Mouse (Mus musculus): ENCODE results near the gene 7420426K07Rik. TPM values are rescaled to one million over a fixed set of nuclear protein-coding genes. Genes with fewer than 3 reads are reported as not detected.

The 7420426K07Rik gene
- polyA plus RNA-seq, 1 experiment from 2014 or later = not detected

DNA sequence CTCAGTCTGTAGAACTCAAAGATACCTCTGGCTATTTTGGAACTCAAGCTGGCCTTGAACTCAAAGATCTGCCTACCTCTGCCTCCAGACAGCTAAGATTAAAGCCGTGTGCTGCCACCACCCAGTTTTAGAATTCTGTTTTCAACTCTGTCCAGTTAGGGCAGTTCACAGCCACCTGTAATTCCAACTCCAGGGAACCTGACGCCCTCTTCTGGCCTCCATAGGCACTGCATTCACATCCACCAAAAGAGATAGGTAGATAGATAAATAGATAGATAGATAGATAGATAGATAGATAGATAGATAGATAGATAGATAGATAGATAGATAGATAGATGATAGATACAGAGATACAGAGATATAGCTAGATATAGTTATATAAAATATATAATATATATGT, 36.4 kb downstream of the 7420426K07Rik start:
- no peak overlapping the region for H3K4me2 ChIP-seq
- WGBS (ENCODE audit: insufficient replicate concordance) = 14% methylated on average over 2 of the region's 2 CpGs

GRCm38 (mm10) chr9:98952171-98953050, 49.5 kb downstream of the 7420426K07Rik start:
- Histone ChIP-seq H3K9ac (no peak overlapping the region), H3K9me3 (replicated peaks) (no peaks in the 10 kb centered on the region), H3K27me3 (peaks cover 86% of the 10 kb centered on the region), H3K36me3 (no peaks in the 10 kb centered on the region), H3K4me2 (no peak overlapping the region), H3K4me1 (replicated peaks) (peaks cover 22% of the 10 kb centered on the region), H3K27ac (no peak overlapping the region), H3K4me3 (replicated peaks) (no peak overlapping the region)
- ATAC-seq (ENCODE audit: low read depth) (no peak), DNase-seq (no peak)
- 2% methylated on average over 40 of the region's 40 CpGs for WGBS (ENCODE audit: insufficient replicate concordance)

More for the DNA sequence above, 36.4 kb downstream of the 7420426K07Rik start:
- Histone ChIP-seq H3K36me3 (no peaks in the 10 kb centered on the region), H3K9ac (no peak overlapping the region), H3K27me3 (peaks cover 17% of the 10 kb centered on the region), H3K4me3 (replicated peaks) (no peak overlapping the region), H3K4me1 (replicated peaks) (no peaks in the 10 kb centered on the region), H3K9me3 (replicated peaks) (no peaks in the 10 kb centered on the region), H3K27ac (no peak overlapping the region)
- ATAC-seq (ENCODE audit: low read depth) = no peak
- no peak for DNase-seq

DNA sequence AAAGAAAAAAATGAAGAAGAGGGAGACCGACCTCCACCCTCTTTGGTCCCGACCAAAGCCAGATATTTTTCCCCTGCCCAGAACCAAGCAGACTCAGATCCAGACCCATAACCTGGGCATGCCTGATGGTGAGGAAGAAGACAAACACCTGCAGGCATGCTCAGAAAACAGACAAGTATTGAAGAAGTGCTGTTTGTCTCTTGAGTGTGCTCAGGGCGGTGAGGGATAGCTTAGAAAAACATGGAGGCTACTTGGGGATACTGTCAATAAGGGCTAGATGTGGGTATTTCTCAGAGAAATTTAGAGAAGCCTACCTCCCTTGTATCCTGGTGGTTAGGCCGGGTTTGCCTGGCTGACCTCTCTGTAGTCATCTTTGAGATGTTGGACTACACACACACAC, 50.4 kb downstream of the 7420426K07Rik start:
- H3K9ac ChIP-seq = no peak overlapping the region
- peaks cover 94% of the 10 kb centered on the region for H3K27me3 ChIP-seq
- H3K4me3 ChIP-seq (replicated peaks) = no peak overlapping the region
- H3K27ac ChIP-seq = no peak overlapping the region
- ATAC-seq (ENCODE audit: low read depth) = no peak
- H3K4me2 ChIP-seq = no peak overlapping the region
- no peaks in the 10 kb centered on the region for H3K9me3 ChIP-seq (replicated peaks)
- peaks cover 22% of the 10 kb centered on the region for H3K4me1 ChIP-seq (replicated peaks)
- no peak for DNase-seq
- H3K36me3 ChIP-seq = no peaks in the 10 kb centered on the region
- WGBS (ENCODE audit: insufficient replicate concordance) = 7% methylated on average over 4 of the region's 4 CpGs

GRCm38 (mm10) chr9:98953830-98954229, 50.9 kb downstream of the 7420426K07Rik start:
- peaks cover 96% of the 10 kb centered on the region for H3K27me3 ChIP-seq
- no peak overlapping the region for H3K4me2 ChIP-seq
- H3K4me1 ChIP-seq (replicated peaks) = peaks cover 22% of the 10 kb centered on the region
- H3K9ac ChIP-seq = no peak overlapping the region
- WGBS (ENCODE audit: insufficient replicate concordance) = 2% methylated on average over 9 of the region's 9 CpGs
- H3K27ac ChIP-seq = no peak overlapping the region
- DNase-seq = no peak
- ATAC-seq (ENCODE audit: low read depth) = no peak
- H3K4me3 ChIP-seq (replicated peaks) = no peak overlapping the region
- no peaks in the 10 kb centered on the region for H3K36me3 ChIP-seq
- no peaks in the 10 kb centered on the region for H3K9me3 ChIP-seq (replicated peaks)

Other genes with a start within 250 kb of the 7420426K07Rik start
- not detected in 2 replicates for gene Prr23a1, start 60.6 kb upstream of the 7420426K07Rik start, polyA plus RNA-seq (2015; fragmentation: Nextera tagmentation; extraction: Ambion mirVana)
- gene Prr23a2, start 46.6 kb upstream of the 7420426K07Rik start, polyA plus RNA-seq (2015; fragmentation: Nextera tagmentation; extraction: Ambion mirVana) = not detected in 2 replicates
- not detected in 2 replicates for gene Prr23a3, start 38.4 kb upstream of the 7420426K07Rik start, polyA plus RNA-seq (2015; fragmentation: Nextera tagmentation; extraction: Ambion mirVana)
- gene Foxl2, start 52.2 kb downstream of the 7420426K07Rik start, polyA plus RNA-seq (2015; fragmentation: Nextera tagmentation; extraction: Ambion mirVana) = not detected in 2 replicates
- gene Faim, start 83.3 kb downstream of the 7420426K07Rik start, polyA plus RNA-seq (2015; fragmentation: Nextera tagmentation; extraction: Ambion mirVana) = 16.4 and 20.5 TPM in 2 replicates
- gene Gm1123, start 132.6 kb downstream of the 7420426K07Rik start, polyA plus RNA-seq (2015; fragmentation: Nextera tagmentation; extraction: Ambion mirVana) = not detected in 2 replicates
- 2.5 and 2.6 TPM in 2 replicates for gene Pik3cb, start 237.5 kb downstream of the 7420426K07Rik start, polyA plus RNA-seq (2015; fragmentation: Nextera tagmentation; extraction: Ambion mirVana)